Mouse (Mus musculus): ENCODE results near the gene Galns. TPM values are rescaled to one million over a fixed set of nuclear protein-coding genes. Genes with fewer than 3 reads are reported as not detected.
"Not testable (repeated sequence)": the region's sequence is repeated elsewhere in the genome, so short reads cannot be mapped to it uniquely, and the experiment has no call there.

The Galns gene
- total RNA-seq, 2 experiments from 2014 or later: 6.0 to 6.8 TPM

DNA sequence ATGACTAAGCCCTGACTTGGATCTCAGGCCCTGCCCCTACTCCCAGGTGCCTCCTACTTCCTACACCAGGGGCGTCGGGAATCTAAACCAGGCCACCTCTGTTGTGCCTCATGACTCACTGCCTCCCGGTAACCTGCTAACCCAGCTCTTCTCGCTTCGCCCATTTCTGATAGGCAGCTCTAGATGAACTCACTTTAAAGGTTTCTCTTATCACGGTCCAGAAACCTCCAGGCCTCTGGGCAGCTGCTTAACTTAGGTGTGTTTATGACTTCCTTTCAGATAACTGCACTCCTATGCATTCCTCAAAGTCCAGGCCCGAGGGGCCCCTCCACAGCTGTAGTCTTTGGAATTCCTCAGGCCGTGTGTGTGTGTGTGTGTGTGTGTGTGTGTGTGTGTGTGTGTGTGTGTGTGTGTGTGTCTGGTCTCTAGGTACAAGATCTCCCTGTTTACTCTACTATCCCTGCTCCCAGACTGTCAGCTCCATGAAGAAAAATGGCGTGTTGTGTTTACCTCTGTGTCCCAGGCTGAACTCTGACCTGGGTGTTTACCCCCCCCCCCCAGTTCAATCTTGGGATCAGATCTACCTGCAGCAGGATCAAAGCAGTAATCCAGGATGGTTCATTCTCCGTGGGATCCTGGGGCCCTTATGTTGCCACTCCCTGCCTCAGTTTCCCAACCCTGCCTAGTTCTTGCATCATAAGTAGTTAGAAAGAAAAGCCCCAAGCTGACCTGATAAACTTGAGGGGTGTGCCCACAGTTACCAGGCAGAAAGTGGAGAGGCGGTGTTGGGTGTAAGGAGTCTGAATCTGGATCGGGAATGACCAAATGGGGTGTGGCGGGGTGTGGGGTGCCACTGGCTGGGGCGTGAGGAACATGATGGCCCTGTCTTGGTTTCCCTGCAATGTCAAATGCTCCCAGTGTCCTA, 24.9 kb upstream of the Galns start:
- DNase-seq: no peak

DNA sequence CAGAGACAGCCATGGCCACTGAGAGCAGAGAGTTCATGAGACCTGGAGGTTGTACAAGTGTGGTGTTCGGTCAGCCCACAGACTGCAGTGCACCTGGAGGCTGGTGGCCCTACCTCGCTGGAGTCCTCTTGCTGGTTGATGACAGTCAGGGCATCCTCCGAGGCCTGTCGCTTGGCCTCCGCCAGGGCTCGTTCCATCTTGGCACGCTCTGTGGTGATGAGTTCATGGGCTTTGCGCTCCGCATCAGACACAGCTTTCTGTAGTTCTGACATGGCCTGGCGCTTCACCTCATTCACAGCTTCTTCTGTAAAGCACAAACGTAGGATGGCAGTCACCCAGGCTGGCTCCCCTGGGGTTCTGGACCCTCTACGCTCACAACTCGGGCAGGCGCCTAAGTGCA, 21.9 kb upstream of the Galns start:
- DNase-seq: no peak

DNA sequence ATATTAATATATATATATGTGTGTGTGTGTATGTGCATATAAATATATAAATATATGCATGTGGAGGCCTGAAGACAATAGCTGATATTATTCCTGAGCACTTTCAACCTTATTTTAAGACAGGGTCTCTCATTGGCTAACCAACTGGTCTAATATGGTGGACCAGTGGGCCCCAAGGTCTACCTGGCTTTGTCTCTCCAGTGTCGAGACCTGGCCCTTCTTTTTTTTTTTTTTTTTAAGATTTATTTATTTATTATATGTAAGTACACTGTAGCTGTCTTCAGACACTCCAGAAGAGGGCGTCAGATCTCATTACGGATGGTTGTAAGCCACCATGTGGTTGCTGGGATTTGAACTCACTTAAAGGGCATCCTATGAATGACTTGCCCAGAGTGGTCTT, 20.9 kb upstream of the Galns start:
- DNase-seq: not testable (repeated sequence)

DNA sequence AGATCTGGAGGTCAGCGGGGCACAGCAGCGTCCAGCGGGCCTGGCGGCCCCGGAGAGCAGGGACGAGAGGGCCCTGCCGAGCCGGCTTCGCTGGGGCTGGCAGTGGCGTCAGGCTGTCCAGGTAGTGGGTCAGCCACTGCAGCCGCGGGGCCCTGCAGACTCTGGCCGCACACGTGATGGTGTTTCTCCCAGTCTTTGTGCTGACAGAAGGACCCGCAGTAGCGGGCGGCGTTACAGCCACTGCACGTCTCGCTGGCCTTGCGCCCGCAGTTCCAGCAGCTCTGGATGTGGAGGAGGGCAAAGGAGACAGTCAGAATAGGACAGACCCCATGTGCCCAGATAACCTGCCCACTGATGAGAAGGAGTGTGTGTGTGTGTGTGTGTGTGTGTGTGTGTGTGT, 19.4 kb upstream of the Galns start:
- DNase-seq: no peak

DNA sequence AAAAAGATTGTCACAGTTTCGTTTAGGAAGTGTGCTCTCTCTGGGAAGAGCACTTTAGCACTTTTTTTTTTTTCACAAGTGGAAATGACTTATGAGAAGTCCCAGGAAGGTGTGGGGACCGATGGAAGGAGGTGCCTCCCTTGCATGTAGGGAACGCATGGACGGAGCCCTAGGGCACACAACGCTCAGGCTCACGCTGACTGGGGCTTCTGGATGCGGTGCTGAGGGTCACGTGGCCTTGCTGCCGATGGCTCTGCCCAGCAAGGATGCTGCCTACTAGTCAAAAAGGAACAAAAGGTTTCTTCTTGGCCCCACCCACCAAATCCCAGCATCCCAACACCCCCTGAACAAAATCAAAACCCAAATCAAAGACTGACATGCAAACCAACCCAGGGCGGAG, 18.1 kb upstream of the Galns start:
- DNase-seq: no peak

DNA sequence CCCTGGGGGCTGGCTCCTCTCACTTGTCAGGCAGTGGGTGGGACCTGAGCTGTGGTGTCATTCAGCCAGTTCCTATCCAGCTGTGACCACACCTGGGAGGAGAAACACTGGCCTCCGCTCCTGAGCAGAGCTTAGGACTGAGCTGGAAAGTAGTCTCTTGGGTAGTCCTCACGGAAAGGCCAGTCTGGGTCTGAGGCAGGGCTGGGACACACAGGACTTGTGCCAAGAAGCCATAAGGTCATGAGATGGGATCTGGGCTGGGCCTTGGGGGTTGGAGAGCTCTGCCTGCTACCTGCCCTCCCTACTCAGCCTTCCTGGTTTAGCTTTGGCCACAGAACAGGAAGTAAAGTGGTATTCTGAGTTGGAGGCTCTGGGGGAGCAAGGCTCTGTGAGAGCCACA, 15.6 kb upstream of the Galns start:
- no peak for DNase-seq

DNA sequence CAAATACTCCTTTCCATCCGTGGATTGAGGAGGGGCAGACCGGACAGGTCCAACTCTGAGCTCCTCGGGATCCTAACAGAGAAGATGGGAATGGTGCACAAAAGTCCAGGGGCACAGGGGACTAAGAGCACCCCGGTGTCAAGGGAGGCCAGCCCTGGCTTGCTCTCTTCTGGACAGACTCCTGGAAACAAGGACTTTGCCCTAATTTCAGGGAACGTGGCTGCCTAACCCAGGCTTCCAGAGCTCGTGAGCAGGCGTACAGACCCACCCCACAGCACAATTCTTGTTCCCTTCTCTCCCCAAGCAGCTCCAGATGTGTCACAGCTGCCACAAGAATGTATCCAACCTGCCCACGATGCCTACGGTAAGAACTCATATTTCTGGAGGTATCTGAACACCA, 14.5 kb upstream of the Galns start:
- DNase-seq: no peak

DNA sequence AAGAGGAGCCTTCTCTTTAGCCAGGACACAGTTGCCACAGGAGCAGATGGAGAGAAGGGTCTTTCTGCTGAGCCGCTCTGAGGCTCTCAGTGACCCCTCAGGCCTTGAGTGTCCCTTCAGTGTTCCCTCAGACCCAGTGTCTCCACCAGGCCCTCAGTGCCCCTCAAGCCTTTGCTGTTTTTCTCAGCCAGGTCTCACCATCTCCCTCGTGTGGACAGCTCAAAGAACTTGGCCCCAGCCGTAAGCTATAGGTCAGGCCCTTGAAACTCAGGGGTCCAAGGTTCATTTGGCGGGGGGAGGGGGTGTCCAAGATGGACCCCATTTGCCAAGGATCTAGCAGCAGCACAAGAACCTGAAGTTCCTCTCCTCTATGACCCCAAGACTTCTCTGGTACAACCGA, 13.4 kb upstream of the Galns start:
- no peak for DNase-seq

DNA sequence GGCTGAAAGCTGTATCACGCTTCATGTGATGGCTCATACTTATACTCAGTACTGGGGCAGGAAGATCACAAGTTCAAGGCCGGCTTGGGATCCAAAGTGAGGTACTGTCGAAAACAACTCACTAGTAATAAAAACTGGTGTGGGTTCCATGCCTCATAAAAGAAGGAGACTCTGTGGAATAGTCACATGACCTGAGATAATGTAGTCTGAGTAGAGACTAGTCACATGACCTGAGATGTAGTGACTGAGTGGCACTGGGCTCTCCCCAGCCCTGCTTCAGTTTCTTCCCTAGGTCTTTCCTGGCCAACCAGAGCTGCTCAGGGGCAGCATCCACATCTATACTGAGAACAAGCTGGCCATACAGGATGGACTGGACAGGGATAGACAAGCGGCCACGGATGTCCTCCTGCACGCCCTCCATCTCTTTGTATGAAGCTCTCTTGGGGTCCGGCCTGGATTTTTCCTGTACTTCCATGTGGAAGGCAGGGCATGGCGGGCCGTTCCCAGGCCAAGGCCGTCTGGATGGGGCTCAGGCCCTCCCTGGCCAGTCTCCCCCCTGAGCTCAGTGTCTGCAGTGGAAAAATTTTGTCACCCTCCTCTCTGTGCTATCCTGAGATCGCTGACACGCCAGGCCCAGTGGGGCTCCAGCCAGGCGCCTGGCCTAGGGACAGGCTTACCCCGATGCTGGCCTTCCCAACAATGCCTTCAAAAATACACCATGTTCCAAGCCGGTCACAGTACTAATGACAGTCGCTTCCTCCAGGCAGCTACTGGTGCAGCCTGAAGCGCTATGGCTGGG, 12.8 kb upstream of the Galns start:
- no peak for DNase-seq

DNA sequence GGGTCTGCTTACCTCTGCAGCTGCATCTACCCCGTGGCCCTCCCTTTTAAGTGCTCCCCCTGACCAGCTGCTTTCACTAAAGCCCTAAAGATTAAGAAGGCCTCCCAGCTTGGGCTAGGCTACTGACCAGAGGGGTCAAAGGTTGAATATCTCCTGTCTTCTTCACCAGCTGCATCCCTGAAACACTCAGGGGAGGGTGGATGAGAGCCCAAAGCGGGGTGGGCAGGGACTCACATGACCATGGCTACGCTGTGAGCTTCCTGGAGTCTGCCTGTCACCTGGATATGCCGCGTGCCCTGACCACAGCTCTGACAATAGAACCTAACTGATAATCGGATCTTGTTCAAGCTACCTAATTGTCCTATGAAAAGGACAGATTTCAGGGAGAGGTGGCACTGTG, 11.5 kb upstream of the Galns start, which contains the start of gene Pabpn1l:
Gene Pabpn1l, minus strand, starts transcription at position 13 of the 400 bp plus-strand sequence.
- DNase-seq: no peak

DNA sequence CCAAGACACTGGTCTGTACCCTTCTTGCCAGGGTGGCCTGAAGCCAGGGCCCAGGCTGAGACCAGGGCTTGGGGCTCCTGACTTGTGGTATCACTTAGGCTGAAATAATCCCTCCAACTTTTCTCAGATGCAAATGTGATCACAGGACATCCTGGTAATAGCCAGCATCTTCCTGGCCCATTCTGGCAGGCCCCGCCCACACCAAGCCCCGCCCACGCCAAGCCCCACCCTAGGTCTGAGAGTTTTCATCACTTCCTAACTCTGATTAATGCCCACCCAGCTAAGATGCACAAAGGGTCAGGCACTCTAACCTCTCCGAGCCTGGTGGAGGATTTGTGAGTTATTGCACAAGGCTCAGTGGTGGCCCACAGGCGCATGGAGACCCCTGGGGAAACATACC, 9.2 kb upstream of the Galns start:
- DNase-seq: no peak

DNA sequence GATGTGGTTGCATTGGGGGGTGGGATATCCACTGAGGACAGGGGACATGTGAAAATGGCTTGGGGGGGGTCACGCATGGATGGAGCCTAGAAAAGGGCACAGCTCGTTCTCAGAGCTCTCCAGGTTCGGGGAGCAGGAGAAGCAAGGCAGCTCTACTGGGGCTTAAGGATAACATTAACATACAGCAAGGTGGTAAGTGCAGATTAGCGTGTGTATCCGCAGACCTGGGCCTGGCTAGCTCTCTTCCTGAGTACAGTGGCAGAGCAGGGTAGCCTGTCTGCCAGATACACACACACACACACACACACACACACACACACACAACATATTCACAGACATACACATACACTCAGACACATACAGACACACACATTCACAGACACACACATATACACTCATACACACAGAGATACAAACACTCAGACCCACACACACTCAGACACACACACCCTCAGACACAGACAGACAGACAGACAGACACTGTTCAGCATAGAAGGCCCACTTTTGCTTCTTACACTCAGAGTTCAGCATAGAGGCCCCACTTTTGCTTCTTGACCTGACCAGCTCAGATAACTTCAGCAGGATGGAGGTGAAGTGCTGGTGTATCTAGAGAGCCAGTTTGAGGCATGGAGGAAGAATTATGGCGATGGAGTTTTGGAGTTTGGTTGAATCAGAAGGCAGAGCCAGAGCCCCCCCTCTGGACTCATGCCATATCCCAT, 7.6 kb upstream of the Galns start:
- no peak for DNase-seq

DNA sequence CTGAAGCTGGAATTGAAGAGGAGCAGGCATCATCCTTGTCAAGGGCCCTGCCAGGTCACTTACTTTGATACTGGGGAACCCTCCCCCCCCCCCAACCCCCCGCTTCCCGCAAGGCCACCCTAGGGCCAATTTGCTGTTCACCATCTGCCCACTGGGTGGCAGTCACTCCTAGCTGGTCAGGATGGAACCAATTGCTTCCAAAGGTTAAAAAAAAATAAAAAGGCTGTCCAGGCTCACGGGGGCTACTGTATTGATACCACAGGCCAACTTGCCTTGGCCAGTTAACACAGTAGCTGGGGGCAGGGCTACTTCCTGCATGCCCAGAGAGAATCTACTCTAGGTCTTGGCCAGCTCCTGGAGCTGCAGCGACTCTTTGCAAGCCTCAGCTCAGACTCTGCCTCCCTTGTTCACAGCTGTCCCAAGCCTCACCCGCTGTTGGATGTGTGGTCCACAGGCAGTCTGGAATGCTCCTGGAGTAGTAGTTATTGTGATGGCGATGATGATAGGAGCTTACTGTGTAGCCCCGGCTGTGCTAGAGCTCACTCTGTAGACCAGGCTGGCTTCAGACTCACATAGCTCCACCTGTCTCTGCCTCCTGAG, 6.8 kb upstream of the Galns start:
- peak; percentile 85 to 88 for DNase-seq

DNA sequence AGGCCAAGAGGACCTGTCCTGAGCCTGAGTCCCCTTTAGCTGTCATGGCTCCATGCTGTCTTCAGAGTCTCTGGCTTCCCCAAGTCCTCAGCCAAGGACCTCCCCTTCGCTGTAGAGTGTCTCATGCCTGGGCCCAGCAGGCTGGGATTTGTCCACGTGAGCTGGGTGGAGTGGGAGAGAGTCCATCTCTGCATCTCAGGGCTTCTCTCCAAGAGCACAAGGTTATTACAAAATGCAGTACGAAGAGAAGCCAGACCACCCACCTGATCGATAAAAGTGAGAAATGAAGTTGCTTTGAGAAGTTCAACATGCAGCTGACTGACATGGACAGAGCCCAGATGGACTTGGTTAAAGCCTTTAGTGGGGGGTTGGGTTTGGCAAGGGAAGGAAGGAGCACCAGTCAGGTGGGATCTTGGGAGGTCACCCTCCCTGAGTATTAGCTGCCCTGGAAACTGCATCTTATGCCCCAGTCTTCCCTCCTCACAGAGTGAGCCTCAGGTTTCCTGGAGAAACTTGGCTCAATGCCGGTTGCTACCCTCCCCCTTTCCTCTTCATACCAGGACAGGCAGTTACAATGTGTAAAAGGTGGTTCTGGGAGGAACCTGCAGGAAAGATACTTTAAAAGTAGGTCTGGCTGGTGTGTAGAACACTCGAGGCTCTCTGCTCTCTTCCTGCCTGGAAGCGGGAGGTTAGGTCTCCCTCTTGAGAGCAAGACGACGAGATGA, 5.1 kb upstream of the Galns start:
- DNase-seq: no peak

DNA sequence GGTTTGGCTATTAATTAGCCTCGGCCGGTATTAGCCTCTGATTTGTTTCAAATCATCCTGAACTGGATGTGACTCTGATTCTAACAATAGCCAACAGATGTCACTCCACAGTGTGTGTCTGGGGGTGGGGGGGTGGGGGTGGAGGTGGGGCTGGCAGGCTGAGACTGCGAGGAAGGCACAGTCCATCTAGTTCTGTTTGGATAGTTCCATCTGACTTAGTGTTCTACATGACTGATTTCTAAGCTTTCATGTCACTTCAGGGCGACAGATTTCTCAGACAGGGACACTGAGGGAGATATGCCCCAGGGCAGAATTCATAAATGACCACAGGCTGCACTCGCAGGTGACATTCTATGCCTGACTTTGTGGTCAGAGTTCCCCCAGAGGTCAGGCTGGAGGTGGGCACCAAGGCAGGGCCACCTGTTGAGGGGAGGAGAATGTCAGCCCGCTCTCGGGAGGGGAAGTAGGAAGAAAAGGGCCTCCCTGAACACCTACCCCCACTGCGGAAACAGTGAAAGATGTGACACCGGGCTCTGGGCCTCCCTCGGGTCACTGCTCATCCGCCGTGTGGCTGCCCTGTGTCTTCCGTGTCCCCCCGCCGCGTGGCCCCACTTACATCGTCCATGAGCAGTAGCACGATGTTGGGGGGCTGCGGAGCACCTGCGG, 518 bp downstream of the Galns start:
- no peak for DNase-seq

DNA sequence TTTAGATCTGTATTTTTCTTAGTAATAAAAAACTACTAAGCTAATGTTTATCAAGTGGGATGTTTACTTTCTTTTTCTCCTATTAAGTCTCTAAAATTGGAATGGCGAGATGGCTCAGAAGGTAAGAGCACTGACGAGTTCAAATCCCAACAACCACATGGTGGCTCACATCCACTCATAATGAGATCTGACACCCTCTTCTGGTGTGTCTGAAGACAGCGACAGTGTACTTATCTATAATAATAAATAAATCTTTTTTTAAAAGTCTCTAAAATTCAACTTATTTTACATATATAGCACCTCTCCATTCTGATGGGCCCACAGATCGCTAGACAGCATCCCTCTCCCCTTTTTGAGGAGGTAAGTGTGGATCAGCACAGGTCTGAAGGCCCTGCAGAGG, 1.1 kb downstream of the Galns start:
- DNase-seq: no peak

DNA sequence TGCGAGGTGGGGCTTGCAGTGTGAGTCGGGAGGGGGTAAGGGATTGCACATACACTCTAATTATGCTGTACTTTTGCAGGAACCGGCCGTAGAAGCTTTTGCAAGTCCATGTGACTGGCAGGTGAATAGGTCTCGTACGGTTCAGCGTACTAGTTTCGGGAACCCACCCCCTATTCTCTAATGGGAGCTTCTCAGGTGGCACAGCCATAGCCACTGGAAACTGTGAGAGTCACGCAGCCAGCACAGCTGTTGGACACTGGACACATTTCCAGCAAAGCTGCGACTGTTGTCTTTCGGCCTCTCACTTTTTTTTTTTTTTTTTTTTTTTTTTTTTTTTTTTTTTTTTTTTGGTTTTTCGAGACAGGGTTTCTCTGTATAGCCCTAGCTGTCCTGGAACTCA, 4.5 kb downstream of the Galns start:
- DNase-seq: no peak

DNA sequence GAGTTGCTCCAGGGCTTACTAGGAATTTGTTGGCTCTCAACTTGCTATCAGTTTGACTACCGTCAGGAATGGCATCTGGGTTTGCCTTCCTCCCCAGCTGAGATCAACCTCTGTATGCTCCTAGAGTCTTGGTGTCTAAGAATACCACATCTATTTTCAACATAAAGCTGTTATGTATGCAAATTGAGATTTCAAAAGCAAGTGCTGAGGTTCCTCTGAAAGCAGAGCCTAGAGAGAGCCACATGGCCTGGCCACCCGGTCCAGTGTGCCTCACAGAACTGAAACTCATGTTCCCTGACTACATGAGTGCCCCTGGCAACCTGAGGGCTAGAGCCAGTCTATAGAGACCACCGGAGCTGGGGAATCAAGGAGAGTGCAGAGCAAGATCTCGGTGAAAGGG, 5.9 kb downstream of the Galns start:
- DNase-seq: no peak

DNA sequence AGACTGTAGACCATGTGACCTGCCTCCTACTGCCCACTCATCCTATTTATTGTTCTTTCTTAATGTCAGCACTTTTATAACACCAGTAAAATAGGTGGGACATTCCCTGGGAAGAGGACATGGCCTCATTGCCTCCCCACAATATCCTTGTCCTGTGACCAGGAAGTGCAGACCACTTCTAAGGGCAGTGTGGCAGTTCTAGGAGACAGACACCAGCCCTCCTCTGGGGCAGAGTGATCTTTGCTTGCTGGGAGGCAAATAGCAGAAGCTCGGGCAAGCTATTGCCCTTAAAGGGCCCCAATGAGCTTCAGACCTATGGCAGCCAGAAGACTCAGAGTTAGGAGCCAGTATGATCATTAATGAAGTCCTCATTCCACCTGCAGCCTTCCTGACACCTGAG, 6.6 kb downstream of the Galns start:
- DNase-seq: no peak

DNA sequence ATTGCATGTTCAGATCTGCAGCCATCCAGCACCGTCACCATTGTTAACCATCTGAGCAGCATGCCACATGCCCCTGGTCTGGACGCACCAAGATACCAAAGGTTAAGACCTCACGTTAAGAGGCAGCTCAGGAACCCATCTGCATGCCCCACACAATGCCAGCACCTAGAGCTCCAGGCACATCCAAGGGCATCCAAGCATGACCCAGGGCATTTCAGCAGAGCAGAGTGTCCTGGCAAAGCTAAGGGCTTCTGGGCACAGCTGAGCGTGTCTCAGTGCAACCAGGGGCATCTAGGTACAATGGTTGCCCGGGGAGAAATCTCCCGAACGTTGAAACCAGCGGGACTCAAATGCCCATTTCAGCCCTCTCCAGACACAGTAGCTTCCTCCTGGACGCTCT, 10.6 kb downstream of the Galns start:
- no peak for DNase-seq

DNA sequence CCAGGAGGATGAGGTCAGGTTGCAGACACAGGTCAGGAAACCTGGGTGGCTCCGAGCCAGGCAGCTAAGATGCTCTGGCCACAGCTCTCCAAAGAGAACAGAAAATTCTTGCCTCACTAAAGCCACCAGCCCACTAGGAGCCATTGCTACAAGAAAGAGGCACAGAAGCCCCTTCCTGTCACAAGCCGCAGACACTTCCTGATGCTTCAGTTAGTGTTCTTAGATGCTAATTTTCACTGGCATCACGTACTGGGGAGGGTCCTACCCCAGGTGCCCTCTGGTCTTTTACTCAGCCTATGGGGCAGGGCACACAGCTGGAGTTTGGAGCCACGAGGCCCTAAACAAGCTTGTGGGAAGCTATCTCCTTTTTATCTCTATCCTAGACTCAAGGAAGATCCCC, 15.2 kb downstream of the Galns start:
- no peak for DNase-seq
